ENCODE assay signal across 10 mouse cellular contexts in genomic region chr1:164326600-164327155, GRCm38 (mm10). TPM values are rescaled to one million over a fixed set of nuclear protein-coding genes. Genes with fewer than 3 reads are reported as not detected.
A peak's percentile ranks its signal among the peaks of the same experiment; 100 is the strongest.
DNase-seq lines count a peak whose midpoint lies in the region; ATAC-seq and TF ChIP-seq lines count a peak whose summit lies in the region.
"Had no signal": no experiment of that assay in that cellular context is flagged by ENCODE, and none has a peak within 500 bp of the region (broad histone marks: within the 10 kb centered on the region; RNA-seq: fewer than 3 reads in every experiment).

No protein-coding gene starts in this region.

- no peaks in the 10 kb centered on the region for H3K9me3 ChIP-seq in hindbrain, embryonic 15.5 days
- H3K9me3 ChIP-seq in midbrain, embryonic 14.5 days (ENCODE audit: control insufficient read depth, low read length), result no peaks in the 10 kb centered on the region
- H3K9me3 ChIP-seq: liver, embryonic 12.5 days had no signal

- H3K27ac ChIP-seq in hindbrain, embryonic 15.5 days (replicated peaks), result peak overlapping the region; percentile 3; the same call in 1 of the 2 replicates
- peak overlapping the region; percentile 49; the same call in 1 of the 2 replicates for H3K27ac ChIP-seq in midbrain, embryonic 14.5 days (replicated peaks; ENCODE audit: low read depth, low read length)
- H3K27ac ChIP-seq: liver, embryonic 12.5 days had no signal

- 44% methylated on average over 6 of the region's 6 CpGs for WGBS in hindbrain, embryonic 15.5 days
- 54% methylated on average over 6 of the region's 6 CpGs for WGBS in midbrain, embryonic 14.5 days

- 0 out of 2 replicates have a peak, but pooled peaks cover 5% of the 10 kb centered on the region for H3K36me3 ChIP-seq in hindbrain, embryonic 15.5 days
- H3K36me3 ChIP-seq in midbrain, embryonic 14.5 days (ENCODE audit: control insufficient read depth, insufficient read depth, low read length), result peaks cover 9% of the 10 kb centered on the region; the same call in 1 of the 2 replicates

- no peak for TF ChIP-seq POLR2A in brain, embryonic 14.5 days (IDR thresholded peaks at IDR 0.05; ENCODE audit: borderline replicate concordance, extremely low read depth, insufficient read depth, insufficient read length, poor library complexity, severe bottlenecking)

- peak; percentile 62 for DNase-seq in kidney, postnatal 10 days
- DNase-seq in kidney, adult 9 months, result no peak
- DNase-seq in brain, embryonic 14.5 days (ENCODE audit: low read depth), result peak; percentile 74
- DNase-seq in midbrain, embryonic 14.5 days, result peak; percentile 51
- DNase-seq in urinary bladder, adult 18-20 months (ENCODE audit: low spot score in 2 of 2), result no peak
- DNase-seq in adrenal gland, postnatal 14 days, result no peak
- DNase-seq: thymus, postnatal 4 days had no signal

- no peak overlapping the region for H3K9ac ChIP-seq in hindbrain, embryonic 15.5 days
- H3K9ac ChIP-seq in midbrain, embryonic 14.5 days (replicated peaks; ENCODE audit: low read length), result no peak overlapping the region
- H3K9ac ChIP-seq: liver, embryonic 12.5 days had no signal

- ATAC-seq in hindbrain, embryonic 15.5 days (ENCODE audit: low FRiP score, low read depth), result peak; percentile 59; the same call in 1 of the 2 replicates
- peak; percentile 53; the same call in 1 of the 2 replicates for ATAC-seq in midbrain, embryonic 14.5 days (ENCODE audit: low FRiP score, low TSS enrichment)
- no peak for ATAC-seq in erythroid progenitor cell, adult 5-6 weeks (replicated peaks; ENCODE audit: low FRiP score, poor library complexity, severe bottlenecking)
- ATAC-seq: liver, embryonic 12.5 days had no signal

- H3K4me1 ChIP-seq in hindbrain, embryonic 15.5 days (replicated peaks), result 0 out of 2 replicates have a peak, but pooled peaks cover 4% of the 10 kb centered on the region
- H3K4me1 ChIP-seq in midbrain, embryonic 14.5 days (ENCODE audit: control insufficient read depth, insufficient read depth, low read length), result no peaks in the 10 kb centered on the region
- H3K4me1 ChIP-seq: liver, embryonic 12.5 days had no signal

- no peaks in the 10 kb centered on the region for H3K27me3 ChIP-seq in hindbrain, embryonic 15.5 days
- no peaks in the 10 kb centered on the region for H3K27me3 ChIP-seq in midbrain, embryonic 14.5 days (ENCODE audit: control insufficient read depth, insufficient read depth, low read length)
- H3K27me3 ChIP-seq: liver, embryonic 12.5 days had no signal

- TF ChIP-seq CTCF in brain, embryonic 14.5 days (IDR thresholded peaks at IDR 0.05; ENCODE audit: borderline replicate concordance, extremely low read depth, insufficient read depth, insufficient read length), result no peak

- H3K4me3 ChIP-seq in hindbrain, embryonic 15.5 days, result no peak overlapping the region
- H3K4me3 ChIP-seq in midbrain, embryonic 14.5 days (replicated peaks; ENCODE audit: low read depth, low read length), result no peak overlapping the region
- H3K4me3 ChIP-seq: liver, embryonic 12.5 days had no signal

- no peak overlapping the region for H3K4me2 ChIP-seq in hindbrain, embryonic 15.5 days
- H3K4me2 ChIP-seq in midbrain, embryonic 14.5 days (ENCODE audit: low read length), result no peak overlapping the region
- H3K4me2 ChIP-seq: liver, embryonic 12.5 days had no signal

RNA-seq across cellular contexts. Expression of gene Blzf1, which starts 19.4 kb away (rescaled TPM):
- polyA plus RNA-seq in brain, embryonic 14.5 days (2012; rRNA removed), result 10.7 and 12.3 TPM in 2 replicates
- polyA plus RNA-seq in hindbrain, embryonic 15.5 days (2015; fragmentation: Nextera tagmentation; extraction: Ambion mirVana), result 30.3 and 31.9 TPM in 2 replicates
- 28.3 and 28.9 TPM in 2 replicates for polyA plus RNA-seq in midbrain, embryonic 14.5 days (2014; fragmentation: Nextera tagmentation; extraction: Ambion mirVana)
- total RNA-seq in erythroid progenitor cell, adult 5-6 weeks (2015; ENCODE audit: low replicate concordance), result 5.4 and 11.3 TPM in 2 replicates
- total RNA-seq in erythroid progenitor cell, adult 5-6 weeks (2017; ENCODE audit: low replicate concordance), result 10.1 and 17.5 TPM in 2 replicates
- 24.6 and 25.0 TPM in 2 replicates for total RNA-seq in adrenal gland, postnatal 14 days (2021)

RNA-seq across cellular contexts. Expression of gene Nme7, which starts 22.8 kb away (rescaled TPM):
- 18.4 and 19.2 TPM in 2 replicates for polyA plus RNA-seq in brain, embryonic 14.5 days (2012; rRNA removed)
- polyA plus RNA-seq in hindbrain, embryonic 15.5 days (2015; fragmentation: Nextera tagmentation; extraction: Ambion mirVana), result 32.5 and 32.9 TPM in 2 replicates
- polyA plus RNA-seq in midbrain, embryonic 14.5 days (2014; fragmentation: Nextera tagmentation; extraction: Ambion mirVana), result 27.7 and 29.4 TPM in 2 replicates
- total RNA-seq in erythroid progenitor cell, adult 5-6 weeks (2015; ENCODE audit: low replicate concordance), result 3.8 and 14.1 TPM in 2 replicates
- total RNA-seq in erythroid progenitor cell, adult 5-6 weeks (2017; ENCODE audit: low replicate concordance), result 5.3 and 13.7 TPM in 2 replicates
- 15.5 TPM in 2 replicates for total RNA-seq in adrenal gland, postnatal 14 days (2021)

RNA-seq across cellular contexts. Expression of gene Ccdc181, which starts 51.3 kb away (rescaled TPM):
- polyA plus RNA-seq in brain, embryonic 14.5 days (2012; rRNA removed), result 8.9 and 13.0 TPM in 2 replicates
- 24.0 and 26.9 TPM in 2 replicates for polyA plus RNA-seq in hindbrain, embryonic 15.5 days (2015; fragmentation: Nextera tagmentation; extraction: Ambion mirVana)
- polyA plus RNA-seq in midbrain, embryonic 14.5 days (2014; fragmentation: Nextera tagmentation; extraction: Ambion mirVana), result 19.9 and 25.4 TPM in 2 replicates
- 1.7 and 15.5 TPM in 2 replicates for total RNA-seq in erythroid progenitor cell, adult 5-6 weeks (2015; ENCODE audit: low replicate concordance)
- total RNA-seq in erythroid progenitor cell, adult 5-6 weeks (2017; ENCODE audit: low replicate concordance), result 8.4 and 9.0 TPM in 2 replicates
- 8.2 and 9.8 TPM in 2 replicates for total RNA-seq in adrenal gland, postnatal 14 days (2021)

Comparison
In these comparisons a context has a peak if more than half of its experiments do, and no peak if none do; other contexts are left out.
1. DNase-seq: peak in kidney, postnatal 10 days (single experiment), brain, embryonic 14.5 days (single experiment) and midbrain, embryonic 14.5 days (single experiment); none in kidney, adult 9 months (single experiment), urinary bladder, adult 18-20 months (0 of 2) and adrenal gland, postnatal 14 days (single experiment).